Mouse (Mus musculus) megakaryocyte-erythroid progenitor cell, adult 5-6 weeks (primary cell): ENCODE data around the gene Pomgnt1. TPM values are rescaled to one million over a fixed set of nuclear protein-coding genes. Genes with fewer than 3 reads are reported as not detected.

Experiments used
- ATAC-seq: replicated peaks from 2 replicates; pipeline ENCODE4 v1.8.0; 2016; ENCODE audit warnings: mild to moderate bottlenecking, inconsistent platforms; ENCODE audit not compliant: severe bottlenecking, poor library complexity, low FRiP score, low TSS enrichment
- total RNA-seq, 2 experiments: library from RNA; stranded (forward) in 1 of 2; stranded (reverse) in 1 of 2; fragments of 200-1000, 215-1000 nt in 1 of 2; fragments of >200 nt in 1 of 2; fragmentation: Nextera tagmentation in 1 of 2; gene quantifications; 2 replicates each; pipeline ENCODE4 v1.2.3; 2014 to 2017

Pomgnt1 gene
- total RNA-seq, 2 experiments from 2014 or later: 26.1 to 31.7 TPM

DNA sequence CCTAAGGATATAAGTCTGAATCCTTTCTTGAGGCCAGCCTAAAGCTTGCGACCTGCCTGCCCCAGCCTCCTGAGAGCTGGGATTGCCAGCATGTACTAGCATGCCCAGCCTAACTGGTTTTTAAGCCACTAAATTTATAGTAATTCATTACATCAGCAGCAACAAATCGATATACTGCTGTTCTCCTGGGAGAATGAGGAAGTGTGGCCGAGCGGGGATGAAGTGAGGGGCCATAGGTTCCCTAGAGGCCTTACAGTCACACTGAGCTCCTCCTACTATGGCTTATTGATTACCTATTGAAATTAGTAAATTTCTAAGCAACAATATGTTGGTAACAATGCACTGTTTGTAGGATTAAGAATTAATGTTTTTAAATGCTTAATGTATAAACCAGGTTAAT is 9.5 kb downstream of the Pomgnt1 start:
- ATAC-seq: no peak

DNA sequence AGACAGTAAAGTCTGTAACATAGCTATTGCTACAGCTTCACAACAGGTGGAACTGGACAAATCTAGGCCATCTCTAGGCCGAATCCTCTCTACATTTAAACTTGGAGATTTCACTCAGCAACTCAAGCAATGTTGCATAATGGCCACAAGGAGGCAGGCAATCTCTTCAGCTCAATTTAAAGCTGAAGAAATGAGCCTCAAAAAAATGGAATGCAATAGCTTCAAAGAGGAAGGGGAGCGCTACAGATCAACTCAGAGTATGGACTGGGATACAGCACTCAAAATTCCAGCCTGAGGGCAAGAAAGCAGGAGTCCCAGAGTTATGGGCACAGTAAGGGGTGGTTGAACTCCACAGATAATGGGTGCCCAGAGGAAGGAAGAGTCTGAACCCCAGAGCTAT is 11.3 kb downstream of the Pomgnt1 start:
- peak; percentile 73 for ATAC-seq

DNA sequence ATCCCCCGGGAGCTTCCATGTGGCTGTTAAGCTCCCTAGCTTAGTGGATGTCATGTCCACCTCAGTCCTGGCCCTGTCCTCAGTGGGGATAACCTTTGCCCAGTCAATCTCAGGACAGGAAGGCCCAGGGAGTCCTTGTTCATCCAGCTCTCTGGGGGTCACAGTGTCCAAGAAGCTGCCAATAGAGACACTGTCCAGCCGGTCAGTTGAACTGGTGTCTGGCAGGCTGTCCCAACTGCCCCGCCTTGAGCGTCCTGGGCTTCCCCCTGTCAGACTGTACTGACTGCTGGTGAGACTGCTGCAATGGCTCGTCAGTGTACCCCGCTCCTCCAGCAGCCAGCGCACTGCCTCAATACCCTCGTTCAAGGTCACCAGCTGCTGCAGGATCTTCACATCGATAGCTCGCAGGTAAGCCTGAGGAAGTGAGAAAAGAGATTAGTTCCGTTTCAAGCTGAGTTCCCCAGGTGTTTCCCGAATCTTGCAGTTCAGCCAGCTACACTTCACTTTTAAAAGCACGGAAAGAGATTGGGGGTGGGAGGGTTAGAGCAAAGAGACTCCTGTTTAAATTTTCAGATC is 13.9 kb downstream of the Pomgnt1 start:
- ATAC-seq: no peak

DNA sequence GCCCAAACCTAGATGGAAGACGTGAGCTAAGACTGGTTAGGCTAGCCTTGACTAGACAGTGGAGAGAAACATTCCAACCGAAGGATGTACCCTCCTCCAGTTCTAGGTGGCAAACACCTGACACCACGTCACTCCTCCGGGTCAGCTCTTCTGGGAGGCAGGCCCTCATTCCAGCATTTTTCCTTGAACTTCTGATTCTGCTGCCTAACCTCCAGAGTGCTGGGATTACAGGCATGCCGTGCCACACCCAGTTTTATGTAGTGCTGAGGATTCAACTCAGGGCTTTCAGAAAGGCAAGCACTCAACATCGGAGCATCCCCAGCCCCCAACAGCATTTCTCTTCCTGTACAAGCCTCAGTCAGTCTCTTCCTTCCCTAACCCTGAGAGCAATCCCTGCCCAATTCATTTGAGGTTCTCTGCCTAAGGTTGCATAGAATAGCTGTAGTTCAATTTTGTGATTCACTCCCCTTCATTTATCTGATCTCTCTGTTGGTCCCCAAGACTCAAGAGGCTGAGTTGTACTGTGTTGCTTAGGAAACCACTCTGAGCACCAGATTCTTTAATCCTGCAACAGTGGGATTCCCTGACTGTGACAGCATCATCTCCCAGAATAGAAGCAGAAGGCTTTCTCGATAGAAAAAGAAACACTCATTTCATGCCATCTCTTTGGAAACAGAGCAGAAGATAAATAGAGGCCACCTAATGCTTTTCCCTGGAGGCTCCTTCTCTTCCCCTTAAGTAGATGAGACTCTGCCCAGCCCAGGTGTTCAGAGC is 17.3 kb downstream of the Pomgnt1 start:
- no peak for ATAC-seq

DNA sequence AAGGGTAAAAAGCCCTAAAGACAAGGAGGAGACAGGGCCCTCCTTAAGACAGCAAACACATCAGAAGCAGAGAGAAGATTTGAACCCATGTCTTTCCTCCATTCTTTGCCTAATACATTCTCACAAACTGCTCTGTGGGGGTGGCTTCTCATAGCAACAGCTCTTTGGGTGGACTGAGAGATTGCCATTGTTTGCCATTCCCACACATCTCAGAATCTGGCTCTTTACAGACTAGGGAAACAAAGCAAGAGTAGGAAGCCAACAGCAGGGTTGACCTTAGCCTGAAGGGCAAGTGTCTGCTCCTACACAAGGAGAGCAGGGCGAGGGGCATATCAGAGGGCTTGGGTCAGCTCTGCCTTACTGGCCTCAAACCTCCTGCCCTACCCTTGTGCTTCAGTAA is 18.1 kb downstream of the Pomgnt1 start:
- ATAC-seq: no peak

DNA sequence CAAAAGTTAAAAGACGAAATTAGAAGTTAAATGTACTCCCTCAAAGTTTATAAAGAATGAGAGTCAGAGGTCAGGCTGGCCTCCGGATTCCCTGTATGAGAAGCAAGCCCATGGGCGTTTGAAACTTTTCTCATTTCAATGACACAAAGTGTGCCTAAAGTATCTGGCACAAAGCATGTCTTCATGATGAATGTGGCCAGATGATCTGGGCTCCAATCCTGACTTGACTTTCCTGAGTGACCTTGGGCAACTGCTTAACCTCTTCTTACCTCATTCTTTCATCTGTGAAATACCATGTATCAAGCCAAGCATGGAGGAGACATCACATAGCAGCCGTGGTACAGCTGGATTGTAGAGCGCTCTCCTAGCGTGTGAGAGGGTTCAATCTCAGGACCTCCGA is 18.6 kb downstream of the Pomgnt1 start:
- ATAC-seq: no peak

DNA sequence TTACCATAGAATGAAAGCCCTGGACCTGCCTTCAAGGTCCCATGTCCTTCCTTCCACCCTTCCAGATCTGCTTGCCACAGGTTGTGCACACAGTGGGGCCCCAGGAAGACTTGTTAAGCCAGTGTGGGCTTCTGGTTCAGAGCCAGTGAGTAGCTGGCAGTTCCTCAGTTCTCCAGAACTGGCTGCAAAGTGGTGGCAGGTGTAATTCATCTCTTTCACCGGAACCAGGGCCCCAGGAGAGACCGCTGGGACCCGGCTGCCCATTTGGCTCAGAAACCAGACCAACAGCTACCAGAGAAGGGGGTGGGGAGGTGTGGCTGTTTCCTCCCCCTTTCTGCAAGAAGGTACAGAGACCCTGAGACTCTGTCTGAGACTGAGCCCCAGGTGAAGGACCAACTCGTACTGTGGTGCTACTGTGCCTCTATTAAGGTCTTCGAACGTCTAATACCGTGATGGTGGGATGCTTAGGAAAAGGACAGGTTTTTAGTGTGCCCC is 19.7 kb downstream of the Pomgnt1 start:
- ATAC-seq: peak; percentile 35

DNA sequence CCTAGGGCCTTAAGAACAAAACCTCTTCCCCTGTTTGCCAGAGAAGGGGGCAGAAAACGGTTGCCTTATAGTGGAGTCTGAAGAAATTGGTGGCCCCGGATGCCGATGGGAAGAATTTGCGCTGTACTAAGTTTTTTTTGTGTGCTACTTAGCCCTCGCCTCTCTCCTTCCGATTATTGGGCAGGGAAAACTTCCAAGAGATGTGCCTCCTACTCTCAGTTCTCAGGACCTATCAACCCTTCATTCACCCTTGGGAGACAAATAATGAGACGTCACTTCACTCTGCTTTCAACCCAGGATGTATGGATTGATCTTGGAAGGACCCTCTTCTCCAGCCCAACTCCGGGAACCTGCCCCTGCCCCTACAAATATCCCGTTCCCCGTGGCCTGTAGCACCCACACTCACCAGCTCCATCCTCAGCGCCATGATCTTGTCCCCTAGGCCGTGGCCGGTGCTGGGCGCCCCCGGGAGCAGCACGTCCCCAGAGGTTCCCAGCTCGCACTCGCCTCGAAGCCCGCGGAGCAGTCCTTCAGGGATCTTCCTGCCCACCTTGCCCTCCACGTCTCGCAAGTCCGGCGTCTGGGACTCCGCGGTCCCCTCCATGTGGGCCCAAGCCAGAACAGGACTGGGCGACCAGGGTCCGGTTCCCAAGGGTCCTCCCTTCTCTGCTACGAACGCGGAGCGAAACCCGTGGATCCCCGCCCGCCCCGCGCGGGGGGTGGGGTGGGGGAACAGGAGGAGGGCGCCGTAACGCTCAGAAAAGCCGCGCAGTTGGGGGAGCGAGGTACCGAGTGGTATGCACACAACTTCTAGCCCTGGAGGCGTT is 20.5 kb downstream of the Pomgnt1 start:
- ATAC-seq: peak; percentile 60; the same call in 1 of the 2 replicates

DNA sequence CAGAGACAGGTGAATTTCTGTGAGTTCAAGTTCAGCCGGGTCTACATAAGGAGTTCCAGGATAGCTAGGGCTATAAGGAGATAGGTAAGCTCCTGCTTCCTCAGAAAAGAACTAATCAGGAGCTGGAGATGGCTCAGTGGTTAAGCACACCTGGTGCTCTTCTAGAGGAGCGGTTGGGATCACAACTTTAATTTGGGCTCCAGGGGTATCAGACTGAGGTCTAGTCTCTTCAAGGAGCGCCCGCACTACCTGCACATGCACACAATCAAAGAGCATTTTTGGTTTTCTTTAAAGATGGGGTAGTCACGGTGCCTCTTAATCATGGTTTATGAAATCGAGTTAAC is 26.1 kb downstream of the Pomgnt1 start:
- ATAC-seq: no peak

DNA sequence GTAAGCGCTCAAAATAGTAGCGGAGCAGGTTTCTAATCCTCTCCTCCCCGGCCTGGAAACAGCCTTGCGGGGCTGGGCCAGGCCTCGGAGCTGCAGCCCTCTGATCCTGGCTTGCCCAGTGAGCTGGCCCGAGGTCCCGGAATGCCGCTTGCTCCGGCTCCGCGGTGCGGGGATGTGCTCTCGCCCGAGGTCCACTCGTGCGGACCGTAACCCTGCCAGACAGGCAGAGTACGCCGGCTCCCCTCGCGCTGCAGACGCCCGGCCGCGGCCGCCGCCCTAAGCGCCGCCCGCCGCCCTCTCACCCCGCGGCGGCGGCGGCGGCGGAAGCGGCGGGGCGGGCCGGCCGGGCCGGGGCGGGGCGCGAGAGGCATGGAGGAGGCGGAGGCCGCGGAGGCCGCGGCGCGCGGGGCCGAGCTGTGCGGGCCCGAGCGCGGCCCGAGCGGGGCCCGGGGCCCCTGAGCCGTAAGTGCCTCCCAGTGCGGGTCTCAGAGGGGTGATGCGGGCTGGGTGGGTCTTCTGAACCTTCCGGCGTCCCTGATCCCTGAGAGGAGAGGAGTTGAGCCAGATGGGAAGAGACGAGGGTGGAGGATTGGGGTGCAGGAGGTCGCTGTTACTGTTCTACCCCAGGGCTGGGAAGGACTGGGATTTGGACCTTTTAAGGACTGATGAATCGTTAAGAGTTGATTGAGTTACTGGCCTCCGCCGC is 26.7 kb downstream of the Pomgnt1 start:
- peak; percentile 66 for ATAC-seq

DNA sequence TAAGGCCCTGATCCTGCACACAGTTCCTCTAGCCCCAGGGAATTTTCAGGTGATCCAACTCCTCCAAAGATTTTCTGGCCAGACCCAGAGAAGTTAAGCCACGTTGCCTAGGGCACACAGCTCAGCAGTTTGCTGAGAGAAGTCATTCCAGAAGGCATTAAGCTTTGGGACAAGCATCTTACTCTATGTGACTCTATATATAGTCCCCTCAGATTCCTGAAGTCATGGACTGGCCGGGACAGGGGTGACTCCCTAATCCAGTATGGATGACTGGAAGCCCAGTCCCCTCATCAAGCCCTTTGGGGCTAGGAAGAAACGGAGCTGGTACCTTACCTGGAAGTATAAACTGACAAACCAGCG is 27.2 kb downstream of the Pomgnt1 start:
- no peak for ATAC-seq

DNA sequence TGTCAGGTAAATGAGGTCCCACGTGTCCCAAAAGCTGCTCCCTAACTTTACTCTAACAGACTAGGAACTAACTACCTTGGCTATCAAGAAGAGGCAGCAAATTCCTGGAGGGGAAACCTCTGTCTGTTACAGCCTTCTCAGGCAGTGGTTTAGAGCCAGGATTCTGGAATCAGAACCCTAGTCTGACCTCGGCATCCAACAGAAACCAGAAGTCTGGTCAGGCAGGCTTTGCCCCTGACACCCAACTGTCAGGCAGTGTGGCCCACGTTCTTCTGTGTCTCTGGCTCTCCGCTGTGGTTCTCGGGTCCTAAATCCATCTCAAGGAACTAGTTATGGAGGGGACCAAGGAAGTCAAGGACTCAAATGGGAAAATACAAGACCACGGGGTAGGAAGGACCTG is 27.6 kb downstream of the Pomgnt1 start, which contains the start of gene Lurap1:
Lurap1 (minus strand) TSS at position 101 of the 400 bp plus-strand sequence.
- ATAC-seq: no peak

DNA sequence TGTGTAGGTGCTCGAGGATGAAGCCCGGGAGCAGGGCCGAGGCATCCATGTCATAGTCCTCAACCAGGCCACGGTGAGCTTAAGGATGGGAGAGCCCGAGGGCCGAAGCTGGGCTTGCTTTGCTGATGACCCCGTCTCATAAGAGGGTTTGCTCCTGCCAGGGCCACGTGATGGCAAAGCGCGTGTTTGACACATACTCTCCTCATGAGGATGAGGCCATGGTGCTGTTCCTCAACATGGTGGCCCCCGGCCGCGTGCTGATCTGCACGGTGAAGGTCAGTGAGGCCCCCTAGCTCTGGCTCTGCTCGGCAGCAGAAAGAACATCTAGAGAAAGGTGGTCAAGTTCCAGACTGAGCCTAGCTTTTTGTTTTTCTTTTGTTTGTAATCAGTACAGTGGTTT is 29.1 kb downstream of the Pomgnt1 start:
- no peak for ATAC-seq

DNA sequence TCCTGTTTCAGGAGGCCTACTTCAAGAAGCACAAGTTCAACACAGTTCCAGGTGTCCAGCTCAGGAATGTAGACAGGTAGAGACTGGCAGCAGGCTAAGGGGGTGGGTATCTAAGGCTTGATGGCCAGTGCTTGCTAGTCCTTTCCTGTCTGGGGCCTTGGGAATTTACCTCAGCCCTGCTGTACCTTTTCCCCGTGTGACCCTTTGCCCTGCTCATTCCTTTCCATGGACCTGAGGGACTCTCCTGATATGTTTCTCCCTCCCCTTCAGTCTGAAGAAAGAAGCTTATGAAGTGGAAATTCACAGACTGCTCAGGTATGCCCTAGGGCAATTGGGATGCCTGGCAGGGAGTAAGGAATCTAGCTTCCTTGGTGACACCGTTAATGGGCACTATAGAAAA is 34.2 kb downstream of the Pomgnt1 start:
- ATAC-seq: no peak

DNA sequence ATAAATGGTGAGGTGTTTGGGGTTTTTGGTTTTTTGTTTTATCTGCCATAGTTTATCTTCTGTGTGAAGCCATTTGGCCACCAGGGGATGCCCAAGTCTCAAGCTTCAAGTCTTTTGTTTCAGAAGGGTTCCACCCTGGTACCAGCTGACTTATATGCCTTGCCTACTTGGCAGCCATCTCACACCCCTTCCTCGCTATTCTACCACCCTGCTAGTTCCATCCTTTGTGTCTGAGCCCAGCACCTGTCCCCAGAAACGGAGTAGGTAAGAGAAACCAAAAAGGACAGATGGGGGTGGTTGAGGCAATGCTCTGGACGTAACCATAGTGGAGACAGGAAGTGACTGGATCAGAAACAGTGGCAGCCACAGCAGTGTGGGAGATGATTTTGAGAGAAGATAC is 36.3 kb downstream of the Pomgnt1 start:
- ATAC-seq: peak; percentile 52

DNA sequence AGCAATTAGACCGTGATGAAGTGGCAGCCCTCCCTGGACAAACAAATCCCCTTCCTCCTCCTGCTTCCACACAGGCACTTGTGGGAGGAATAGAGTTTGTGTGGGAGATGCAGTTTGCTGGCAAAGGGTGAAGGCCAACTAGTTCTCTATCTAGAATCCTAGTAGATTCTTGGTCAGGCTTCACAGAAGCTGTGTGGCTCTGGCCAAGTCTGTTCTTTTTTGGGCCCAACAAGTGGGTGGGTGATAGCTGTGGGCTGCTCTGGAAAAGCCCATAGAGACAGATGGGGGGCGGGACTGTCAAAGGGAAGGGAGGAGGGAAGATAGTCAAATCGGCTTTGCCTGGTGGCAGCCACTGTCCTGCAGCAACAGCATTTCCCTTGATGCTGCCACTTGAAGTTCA is 37.1 kb downstream of the Pomgnt1 start:
- ATAC-seq: no peak

DNA sequence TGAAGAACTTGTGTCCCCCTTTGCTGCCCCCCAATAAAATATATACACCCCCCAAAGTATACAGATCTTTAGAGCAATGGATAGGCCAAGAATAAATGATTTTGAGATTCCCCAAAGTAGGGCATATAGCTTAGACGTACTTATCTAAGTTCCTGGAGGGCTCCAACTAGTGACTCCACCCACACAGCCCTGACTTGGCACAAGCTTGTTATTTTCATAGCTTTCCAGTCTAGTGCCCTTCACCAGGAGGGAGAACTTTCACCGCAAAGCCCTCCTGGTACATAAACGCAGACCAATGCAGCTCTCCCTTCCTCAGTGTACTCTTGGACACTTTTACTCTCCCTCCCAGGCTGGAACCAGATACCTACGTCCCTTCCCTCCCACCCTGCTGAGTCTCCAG is 38.5 kb downstream of the Pomgnt1 start:
- 0 out of 2 replicates have a peak, but pooled peaks have one; percentile 39 for ATAC-seq

DNA sequence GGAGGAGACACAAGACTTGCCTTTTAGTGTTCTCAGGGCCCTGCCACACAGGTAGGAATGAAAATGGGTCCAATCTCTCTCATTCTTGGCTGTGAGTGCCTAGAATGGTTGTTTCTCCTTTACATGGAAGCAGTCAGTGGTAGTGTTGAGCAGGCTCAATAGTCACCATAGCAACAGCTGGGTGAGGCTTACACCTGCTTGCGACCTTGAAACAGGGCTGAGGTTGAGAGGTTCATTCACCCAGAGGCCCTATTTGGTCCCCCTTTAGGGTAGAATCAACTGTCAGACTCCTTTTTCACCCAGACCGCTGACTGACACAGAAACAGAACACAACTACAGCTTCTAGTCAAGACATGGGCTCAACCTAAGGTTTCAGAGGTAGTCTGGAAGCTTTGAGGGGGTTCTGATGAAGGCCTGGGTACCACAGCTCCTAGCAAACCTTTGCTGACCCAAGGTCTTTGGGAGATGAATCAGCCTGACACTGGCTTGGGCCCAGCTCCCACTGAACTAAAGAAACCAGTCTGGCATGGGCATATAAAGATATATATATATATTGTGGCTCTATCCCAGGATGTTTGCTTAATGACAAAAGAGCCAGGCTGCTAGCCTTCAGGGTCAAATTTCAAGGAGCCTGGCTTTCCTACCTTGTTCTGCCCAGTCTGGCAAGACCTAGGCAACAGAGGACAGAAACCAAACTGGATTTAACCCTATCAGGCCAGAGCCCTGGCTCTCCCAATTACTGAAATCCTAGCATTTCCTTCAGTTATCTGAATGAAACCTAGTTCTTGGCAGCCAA is 41.3 kb downstream of the Pomgnt1 start:
- ATAC-seq: no peak
